Mouse (Mus musculus): Measurements from ENCODE around the gene Phb2.

DNA sequence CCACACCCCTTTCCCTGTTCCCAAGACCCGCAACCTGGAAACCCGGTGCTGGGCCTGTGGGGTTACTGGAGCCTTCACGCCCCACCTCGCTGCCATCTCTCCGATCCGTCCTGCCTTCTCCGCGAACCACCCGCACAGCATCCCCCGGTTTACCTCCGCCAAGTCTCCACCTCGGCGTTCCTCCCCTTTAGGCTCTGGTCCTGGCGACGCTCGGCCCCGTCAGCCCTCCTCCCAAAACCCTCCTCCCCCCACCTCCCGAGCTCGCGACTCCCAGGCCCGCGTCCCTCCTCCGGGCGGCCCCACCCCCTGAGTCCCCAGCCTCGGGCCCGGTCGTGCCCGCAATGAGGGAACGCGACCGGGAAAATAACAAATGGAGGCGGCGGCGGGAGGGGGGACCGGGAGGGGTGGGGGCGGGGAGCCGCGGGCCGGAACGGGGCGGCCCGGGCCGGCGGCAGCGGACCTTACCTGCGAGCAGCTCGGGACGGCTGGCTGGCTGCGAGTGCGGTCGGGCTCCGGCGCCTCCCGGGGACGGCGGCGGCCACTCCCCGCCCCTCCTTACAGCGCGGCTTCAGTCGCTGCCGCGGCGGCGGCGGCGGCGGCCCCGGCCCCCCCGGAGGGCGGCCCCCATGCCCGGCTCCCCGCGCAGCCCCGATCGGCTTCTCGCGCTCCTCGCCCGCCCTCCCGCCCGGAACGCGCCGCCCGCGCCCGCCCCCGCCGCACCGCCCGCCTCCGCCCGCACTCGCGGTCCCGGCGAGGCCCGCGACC is 43.9 kb downstream of the Phb2 start, which contains the start of the genes Gm45234 and Atn1:
- TF ChIP-seq CTCF (conservative IDR thresholded peaks at IDR 0.05; ENCODE audit: insufficient read depth, insufficient read length, low read depth, low read length) (no peak), POLR2A (IDR thresholded peaks at IDR 0.05; ENCODE audit: low read depth, low read length) (no peak)

Data from kidney, adult 2 months (tissue).